Mouse (Mus musculus) liver, adult (tissue): ENCODE data around the gene Gckr.
A peak's percentile ranks its signal among the peaks of the same experiment; 100 is the strongest.

ENCODE experiments used
- GATA4 ChIP-seq: IDR thresholded peaks from 2 replicates; pipeline ENCODE4 v1.6.1; 2014; ENCODE audit warnings: mild to moderate bottlenecking, low read length; ENCODE audit not compliant: insufficient replicate concordance

Gene Gckr

DNA sequence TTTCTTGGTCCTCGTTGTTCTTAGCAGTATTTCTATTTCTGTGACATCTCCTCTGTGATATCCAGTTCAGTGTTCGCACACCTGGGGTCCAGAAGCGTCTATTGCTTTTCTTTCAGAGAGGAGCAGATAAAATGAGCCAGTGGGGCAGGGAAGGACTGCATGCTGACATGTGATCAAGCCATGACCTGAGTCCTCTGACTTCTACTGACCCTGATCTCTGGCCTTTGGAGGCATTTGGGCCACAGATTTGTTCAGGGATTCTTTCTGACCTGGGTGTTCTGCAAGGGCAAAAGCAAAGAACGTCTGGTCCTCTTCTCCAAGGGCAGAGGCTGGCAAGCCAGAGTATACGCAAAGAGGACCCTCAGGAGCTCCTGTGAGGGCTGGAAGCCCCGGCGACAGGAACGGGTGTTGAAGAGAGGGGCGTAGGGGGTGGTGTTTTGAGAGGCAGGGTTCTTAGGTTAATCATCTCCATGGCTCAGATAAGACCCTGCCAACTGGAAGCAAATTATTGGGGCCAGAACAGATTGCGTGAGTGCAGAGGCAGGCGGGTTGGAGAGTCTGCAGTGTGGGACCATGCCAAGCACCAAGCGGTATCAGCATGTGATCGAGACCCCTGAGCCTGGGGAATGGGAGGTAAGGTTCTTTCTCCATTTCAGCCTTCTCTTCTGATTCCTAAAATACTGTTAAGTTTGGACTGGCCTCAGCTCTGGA lies at the start of gene Gckr:
Gene Gckr (plus strand): TSS at position 397 of the 711 bp plus-strand sequence.
- peak; percentile 89; the same call in 1 of the 2 replicates for TF ChIP-seq GATA4

DNA sequence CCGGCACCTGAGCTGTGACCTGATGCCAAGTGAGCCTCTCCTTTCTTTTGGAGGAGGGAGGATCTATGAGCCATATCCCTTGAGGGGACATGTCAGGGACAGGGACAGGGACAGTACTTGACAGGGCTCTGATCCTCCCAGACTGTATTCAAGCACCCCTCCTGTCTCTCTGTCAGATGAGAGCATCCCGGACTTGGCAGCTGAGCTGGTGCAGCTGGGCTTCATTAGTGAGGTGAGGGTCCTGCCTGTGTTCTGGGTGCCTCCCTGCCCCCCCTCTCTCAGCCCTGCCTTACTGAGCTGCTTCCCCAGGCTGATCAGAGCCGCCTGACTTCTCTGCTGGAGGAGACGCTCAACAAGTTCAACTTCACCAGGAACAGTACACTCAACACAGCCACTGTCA lies 46.5 kb upstream of the Gckr start:
- TF ChIP-seq GATA4: no peak

DNA sequence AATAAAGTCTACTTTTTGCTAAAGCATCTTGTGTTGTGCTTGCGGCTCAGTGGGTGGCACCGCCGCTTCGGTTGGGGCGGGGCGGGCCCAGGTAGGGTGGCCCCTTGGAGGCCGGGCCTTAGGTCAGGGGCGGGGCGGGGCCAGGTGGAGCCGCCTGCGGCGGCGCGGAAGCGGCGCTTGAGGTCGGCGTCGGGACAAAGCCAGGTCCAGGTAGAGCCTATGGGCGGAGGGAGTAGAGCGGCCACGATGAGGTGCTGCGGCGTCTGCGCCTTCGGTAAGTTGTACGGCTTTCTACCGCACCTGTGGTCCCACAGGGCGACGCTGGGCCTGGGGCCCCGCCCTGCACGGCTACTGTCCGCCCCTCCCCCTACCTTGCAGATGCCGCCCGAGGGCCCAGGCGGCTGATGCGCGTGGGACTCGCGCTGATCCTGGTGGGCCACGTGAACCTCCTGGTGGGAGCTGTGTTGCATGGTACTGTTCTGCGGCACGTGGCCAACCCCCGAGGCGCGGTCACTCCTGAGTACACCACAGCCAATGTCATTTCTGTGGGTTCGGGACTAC lies 45.6 kb upstream of the Gckr start, which contains the start of gene Krtcap3:
Gene Krtcap3 (plus strand): TSS at position 151 of the 561 bp plus-strand sequence.
- TF ChIP-seq GATA4: no peak

DNA sequence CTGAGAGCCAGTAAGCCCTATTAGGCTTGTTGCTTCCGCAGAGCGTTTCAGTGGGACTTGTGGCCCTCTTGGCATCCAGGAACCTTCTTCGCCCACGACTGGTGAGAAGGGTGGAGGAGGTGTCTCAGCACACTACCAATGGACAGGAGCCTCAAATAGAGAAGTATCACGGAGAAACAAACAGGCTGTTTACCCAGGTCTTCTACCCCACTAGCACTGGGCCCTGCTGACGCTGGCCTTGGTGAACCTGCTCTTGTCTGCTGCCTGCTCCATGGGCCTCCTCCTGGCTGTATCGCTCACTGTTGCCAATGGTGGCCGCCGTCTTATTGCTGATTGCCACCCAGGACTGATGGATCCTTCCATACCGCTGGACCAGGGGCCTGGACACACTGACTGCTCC lies 45.1 kb upstream of the Gckr start:
- TF ChIP-seq GATA4: no peak

GRCm38 (mm10) chr5:31252795-31253545 lies 44.3 kb upstream of the Gckr start:
- no peak for TF ChIP-seq GATA4

DNA sequence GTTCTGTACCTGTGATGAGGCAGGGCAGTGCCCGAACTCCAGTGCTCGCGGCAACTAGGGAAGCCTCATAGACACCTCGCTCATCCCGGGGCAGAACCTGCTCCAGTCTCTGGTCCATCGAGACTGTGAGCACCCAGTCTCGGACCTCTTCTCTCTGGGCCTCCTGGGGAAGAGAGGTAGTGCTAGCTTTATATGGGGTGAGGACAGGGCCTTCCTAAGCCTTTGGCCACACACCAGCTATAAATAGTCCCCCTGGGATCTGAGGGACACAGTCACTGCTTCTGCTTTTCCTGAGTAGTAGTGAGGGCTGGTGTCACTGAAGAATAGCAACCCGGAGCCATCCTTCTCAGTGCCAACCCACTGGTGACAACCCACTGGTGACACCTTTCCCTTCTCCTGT lies 43.4 kb upstream of the Gckr start:
- TF ChIP-seq GATA4: no peak

GRCm38 (mm10) chr5:31254452-31254851 lies 42.8 kb upstream of the Gckr start:
- no peak for TF ChIP-seq GATA4

DNA sequence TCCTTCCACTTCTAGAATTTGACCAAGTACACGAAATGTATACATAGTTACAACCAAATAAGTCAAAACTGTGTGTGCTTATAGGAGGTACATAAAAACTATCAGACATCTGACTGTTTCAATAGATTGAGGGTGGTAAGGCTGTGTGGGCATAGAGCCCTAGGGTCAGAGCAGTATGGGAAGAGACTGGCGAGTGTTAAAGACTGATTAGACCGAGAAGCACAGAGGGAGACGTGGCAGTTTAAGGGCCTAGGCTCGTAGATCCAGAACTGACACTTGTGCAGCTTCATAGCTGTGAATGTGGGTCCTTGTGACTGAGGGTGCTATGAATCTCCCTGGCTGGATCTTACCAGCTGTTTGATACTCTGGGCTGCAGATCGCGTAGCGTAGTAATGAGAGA lies 42.3 kb upstream of the Gckr start:
- no peak for TF ChIP-seq GATA4

DNA sequence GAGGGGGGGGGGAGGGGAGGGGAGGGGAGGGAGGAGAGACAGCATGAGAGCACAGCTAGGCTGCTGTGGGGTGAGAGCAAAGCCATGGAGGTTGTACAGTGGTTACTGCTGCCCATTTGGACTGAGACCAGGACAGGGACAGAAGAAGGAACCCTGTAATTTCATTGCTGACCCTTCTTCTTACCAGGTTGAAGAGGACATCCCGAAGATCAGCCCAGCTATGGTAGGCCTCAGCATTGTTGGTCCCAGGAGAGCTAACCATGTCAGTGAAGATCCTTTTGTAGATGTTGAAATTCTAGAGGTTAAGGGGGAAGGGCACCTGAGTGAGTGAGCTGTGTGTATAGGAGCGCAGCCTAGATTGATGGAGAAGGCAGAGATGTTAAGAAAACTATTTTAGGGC lies 41.9 kb upstream of the Gckr start:
- TF ChIP-seq GATA4: no peak

DNA sequence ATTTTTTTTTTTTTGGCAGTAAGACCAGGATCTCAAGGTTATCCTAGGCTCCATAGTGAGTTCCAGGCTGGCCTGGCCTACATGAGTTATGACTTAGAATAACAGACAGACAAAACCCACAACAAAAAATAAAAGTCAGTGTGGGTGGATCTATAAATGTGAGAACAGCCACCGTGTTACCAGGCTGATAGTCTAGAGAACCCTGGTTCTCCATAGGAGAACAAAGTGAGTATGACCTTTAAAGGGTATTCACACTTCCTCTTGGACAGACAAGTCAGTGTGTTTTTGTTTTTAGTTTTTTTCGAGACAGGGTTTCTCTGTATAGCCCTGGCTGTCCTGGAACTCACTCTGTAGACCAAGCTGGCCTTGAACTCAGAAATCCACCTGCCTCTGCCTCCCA lies 41.3 kb upstream of the Gckr start:
- no peak for TF ChIP-seq GATA4

- TF ChIP-seq GATA4: no peak
These were observed 39.6 kb upstream of the Gckr start for GRCm38 (mm10) chr5:31257616-31258015.

- no peak for TF ChIP-seq GATA4
These were observed 31.1 kb upstream of the Gckr start for GRCm38 (mm10) chr5:31266101-31266500.

GRCm38 (mm10) chr5:31267686-31268085 lies 29.6 kb upstream of the Gckr start:
- no peak for TF ChIP-seq GATA4

GRCm38 (mm10) chr5:31273018-31273417 lies 24.2 kb upstream of the Gckr start:
- no peak for TF ChIP-seq GATA4

DNA sequence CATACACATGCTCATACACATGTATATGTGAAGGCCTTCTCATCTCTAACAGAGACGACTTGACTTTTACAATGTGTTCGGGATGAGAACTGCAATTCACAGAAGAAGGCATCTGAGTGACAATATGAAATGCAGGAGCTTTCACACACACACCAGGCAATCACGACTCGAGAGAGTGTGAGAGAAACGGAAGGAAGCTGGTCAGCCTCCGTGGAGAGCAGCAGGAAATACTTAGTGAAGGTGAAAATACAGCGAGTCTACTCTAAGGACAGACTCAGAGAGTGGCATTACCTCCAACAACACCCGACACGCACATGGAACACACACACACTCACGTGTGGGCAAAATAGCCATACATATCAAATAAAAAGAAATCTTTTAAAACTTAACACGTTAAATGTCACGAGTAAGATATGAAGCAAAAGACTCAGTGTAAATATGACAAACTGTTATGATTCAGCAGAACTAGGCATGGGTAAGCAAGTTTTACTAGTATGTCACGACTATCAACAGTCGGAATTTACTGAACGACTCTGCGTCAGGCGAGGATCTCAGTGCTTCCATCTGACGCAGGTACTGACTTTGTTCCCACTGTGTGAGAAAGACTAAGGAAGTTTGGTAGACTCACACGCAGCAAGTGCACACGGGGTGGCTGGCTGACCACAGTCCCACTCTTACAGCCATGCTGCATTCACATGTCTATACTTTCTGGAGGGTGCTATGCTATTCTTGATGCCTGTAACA lies 17.8 kb upstream of the Gckr start:
- TF ChIP-seq GATA4: no peak
